Mouse (Mus musculus): Measurements from ENCODE around the gene Tbc1d17.

- TF ChIP-seq CTCF (IDR thresholded peaks at IDR 0.05; ENCODE audit: low read depth, low read length), result no peak
- no peak for TF ChIP-seq POLR2A (IDR thresholded peaks at IDR 0.05; ENCODE audit: extremely low read depth, insufficient read depth, low read length)
These were observed 33.8 kb downstream of the Tbc1d17 start for GRCm38 (mm10) chr7:44814952-44815553.

All from liver, adult 2 months (tissue).